Mouse (Mus musculus) midbrain, embryonic 10.5 days (tissue): ENCODE data around the gene Picalm. TPM values are rescaled to one million over a fixed set of nuclear protein-coding genes. Genes with fewer than 3 reads are reported as not detected.

Experiments
- DNase-seq: peaks from one replicate; pipeline ENCODE4 v3.0.0-alpha.2; 2017; ENCODE audit warnings: low spot score
- H3K27ac ChIP-seq: fragments of 300-500 bp; sonication (generic); replicated peaks from 2 replicates; pipeline ENCODE4 v1.5.1; 2016; ENCODE audit warnings: mild to moderate bottlenecking
- H3K27me3 ChIP-seq: fragments of 300-500 bp; sonication (generic); 2 replicates; pipeline ENCODE4 v1.6.1; 2016; ENCODE audit warnings: low read depth, mild to moderate bottlenecking; ENCODE audit not compliant: poor library complexity, severe bottlenecking
- H3K36me3 ChIP-seq: fragments of 300-500 bp; sonication (generic); 2 replicates; pipeline ENCODE4 v1.6.1; 2016; ENCODE audit warnings: mild to moderate bottlenecking, moderate library complexity
- H3K4me1 ChIP-seq: fragments of 300-500 bp; sonication (generic); 2 replicates; pipeline ENCODE4 v1.6.1; 2016
- H3K4me3 ChIP-seq: fragments of 300-500 bp; sonication (generic); 2 replicates; pipeline ENCODE4 v1.5.1; 2016; ENCODE audit warnings: mild to moderate bottlenecking, moderate library complexity
- H3K9me3 ChIP-seq: fragments of 300-500 bp; sonication (generic); replicated peaks from 2 replicates; pipeline ENCODE4 v1.6.1; 2016; ENCODE audit warnings: mild to moderate bottlenecking
- WGBS: fragments of 180-500 bp; shearing (Covaris S2); methylation state at CpG from one replicate; pipeline ENCODE4 v1.1.7; 2016; 5-methylcytosine and 5-hydroxymethylcytosine counted together
- polyA plus RNA-seq: library from polyadenylated mRNA; unstranded; fragments of >200 nt; fragmentation: Nextera tagmentation; extraction: Ambion mirVana; gene quantifications from 2 replicates; pipeline ENCODE4 v1.2.1, GENCODE M21; 2016

Gene Picalm
- 23.5 and 28.1 TPM in 2 replicates for polyA plus RNA-seq

DNA sequence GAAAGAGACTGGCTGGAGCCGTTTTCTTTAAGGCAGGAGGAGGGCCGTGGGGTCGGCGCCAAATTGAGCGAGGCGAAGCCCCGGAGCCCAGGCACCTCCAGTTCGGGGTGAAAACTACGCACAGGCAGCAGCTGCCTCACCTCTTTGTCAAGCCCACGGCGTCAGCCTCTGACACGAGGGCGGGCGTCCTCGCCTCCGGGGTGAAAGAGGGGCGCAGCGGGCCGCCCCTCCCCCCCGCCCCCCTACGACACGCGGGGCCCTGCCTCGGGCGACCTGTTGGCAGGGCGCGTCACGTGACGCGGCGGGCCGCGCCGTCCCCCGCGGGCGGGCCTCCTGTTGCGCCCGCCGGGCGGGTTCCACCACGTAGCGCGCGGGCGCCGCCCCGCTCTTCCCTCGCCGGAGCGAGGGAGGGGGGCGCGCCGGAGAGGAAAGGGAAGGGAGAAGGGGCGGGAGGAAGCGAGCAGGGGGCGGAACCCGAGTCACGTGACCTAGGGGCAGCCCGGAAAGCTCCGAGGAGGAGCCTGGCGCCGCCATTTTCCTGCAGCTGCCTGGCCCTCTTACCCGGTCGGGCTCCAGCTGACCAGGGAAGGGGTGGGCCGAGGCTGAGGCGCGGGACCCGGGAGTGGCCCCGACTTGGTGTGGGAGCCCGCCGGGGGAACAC lies at the start of gene Picalm:
Gene Picalm (plus strand): TSS at position 482 of the 661 bp plus-strand sequence.
- peak; percentile 98 for DNase-seq
- peak within 1 kb of the TSS; percentile 98 for H3K4me3 ChIP-seq
- H3K9me3 ChIP-seq, result no peaks in the 10 kb centered on the region
- 0% methylated on average over 52 of the region's 72 CpGs for WGBS
- peaks cover 22% of the 10 kb centered on the region for H3K4me1 ChIP-seq
- H3K27ac ChIP-seq, result peak within 1 kb of the TSS; percentile 99
- no peaks in the 10 kb centered on the region for H3K36me3 ChIP-seq
- no peaks in the 10 kb centered on the region for H3K27me3 ChIP-seq

GRCm38 (mm10) chr7:90083799-90084198 lies 46.2 kb upstream of the Picalm start:
- H3K36me3 ChIP-seq, result no peaks in the 10 kb centered on the region
- 85% methylated on average over 7 of the region's 7 CpGs for WGBS

GRCm38 (mm10) chr7:90084531-90084930 lies 45.5 kb upstream of the Picalm start:
- Histone ChIP-seq H3K27ac (no peak overlapping the region; the same call in 1 of the 2 replicates), H3K36me3 (no peaks in the 10 kb centered on the region), H3K4me3 (no peak overlapping the region), H3K9me3 (no peaks in the 10 kb centered on the region), H3K27me3 (no peaks in the 10 kb centered on the region), H3K4me1 (no peaks in the 10 kb centered on the region)
- DNase-seq, result no peak

More at GRCm38 (mm10) chr7:90083799-90084198, 46.2 kb upstream of the Picalm start:
- no peaks in the 10 kb centered on the region for H3K9me3 ChIP-seq
- no peaks in the 10 kb centered on the region for H3K4me1 ChIP-seq
- H3K27me3 ChIP-seq, result no peaks in the 10 kb centered on the region
- no peak overlapping the region for H3K27ac ChIP-seq
- DNase-seq, result no peak
- H3K4me3 ChIP-seq, result no peak overlapping the region

DNA sequence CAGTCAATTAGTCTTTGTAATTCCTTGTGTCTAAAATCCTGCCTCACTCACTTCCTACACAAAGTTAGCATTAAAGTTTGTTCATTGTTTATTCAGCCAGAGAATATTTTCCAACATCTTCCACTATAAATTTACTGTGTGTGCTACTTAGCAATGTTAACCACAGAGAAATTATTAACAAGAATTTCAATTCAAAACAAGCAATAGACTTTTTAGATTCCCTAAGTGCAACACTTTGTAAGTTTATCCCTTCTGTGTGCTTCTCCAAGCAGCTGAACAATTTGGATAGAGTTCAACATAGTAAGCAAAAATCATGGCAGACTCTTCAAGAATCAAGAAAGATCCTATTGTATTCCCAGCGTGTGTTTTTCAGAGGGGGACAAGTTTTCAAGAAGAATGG lies 44.3 kb upstream of the Picalm start:
- Histone ChIP-seq H3K27ac (no peak overlapping the region), H3K27me3 (no peaks in the 10 kb centered on the region), H3K4me1 (no peaks in the 10 kb centered on the region), H3K9me3 (no peaks in the 10 kb centered on the region), H3K36me3 (no peaks in the 10 kb centered on the region), H3K4me3 (no peak overlapping the region)
- 73% methylated on average over 1 of the region's 1 CpGs for WGBS
- no peak for DNase-seq

DNA sequence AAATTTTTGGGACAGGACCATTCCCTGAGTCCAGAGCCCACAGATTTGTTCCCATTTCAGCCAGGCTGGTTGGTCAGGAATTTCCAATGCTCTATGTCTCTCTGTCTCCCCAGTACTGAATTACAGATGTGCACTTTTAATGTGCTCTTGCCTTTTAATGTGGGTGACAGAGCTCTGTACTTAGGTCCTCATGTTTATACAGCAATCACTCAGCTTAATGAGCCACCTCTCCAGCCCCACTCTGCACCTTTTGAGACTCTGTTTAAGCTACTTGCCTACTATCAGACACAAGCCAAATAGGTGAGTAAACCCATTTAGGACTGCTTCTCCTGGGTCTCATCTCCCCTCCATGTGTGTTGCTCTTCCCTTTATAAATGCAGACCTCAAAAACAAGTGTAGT lies 43.2 kb upstream of the Picalm start:
- H3K4me1 ChIP-seq, result no peaks in the 10 kb centered on the region
- H3K27ac ChIP-seq, result no peak overlapping the region
- H3K36me3 ChIP-seq, result no peaks in the 10 kb centered on the region
- no peak overlapping the region for H3K4me3 ChIP-seq
- no peaks in the 10 kb centered on the region for H3K27me3 ChIP-seq
- no peaks in the 10 kb centered on the region for H3K9me3 ChIP-seq
- no peak for DNase-seq

- DNase-seq, result no peak
- Histone ChIP-seq H3K4me1 (no peaks in the 10 kb centered on the region), H3K36me3 (no peaks in the 10 kb centered on the region), H3K9me3 (no peaks in the 10 kb centered on the region), H3K27ac (no peak overlapping the region), H3K4me3 (no peak overlapping the region), H3K27me3 (no peaks in the 10 kb centered on the region)
- 75% methylated on average over 4 of the region's 4 CpGs for WGBS
Measured at GRCm38 (mm10) chr7:90090996-90091395, 39.0 kb upstream of the Picalm start.

DNA sequence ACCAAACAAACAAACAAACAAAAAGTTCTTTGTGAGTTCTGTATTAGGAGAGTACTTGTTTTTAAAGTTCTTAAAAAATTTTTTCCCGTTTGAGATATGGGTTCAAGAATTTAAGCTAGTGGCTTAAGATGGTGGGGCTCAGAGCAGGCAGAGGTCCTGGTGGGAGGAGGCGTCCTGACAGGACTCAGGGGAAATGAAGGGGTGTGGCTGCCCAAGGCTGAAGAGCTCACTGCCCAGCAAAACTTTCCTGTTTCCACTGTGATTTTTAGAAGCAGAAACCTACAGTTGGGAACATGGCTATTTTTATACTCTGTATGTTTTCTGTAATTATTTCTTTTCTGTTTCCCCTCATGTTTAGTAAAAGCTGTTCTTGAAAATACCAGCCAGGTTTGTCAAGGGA lies 38.3 kb upstream of the Picalm start:
- Histone ChIP-seq H3K9me3 (no peaks in the 10 kb centered on the region), H3K27ac (no peak overlapping the region), H3K4me3 (no peak overlapping the region), H3K4me1 (no peaks in the 10 kb centered on the region), H3K27me3 (no peaks in the 10 kb centered on the region), H3K36me3 (no peaks in the 10 kb centered on the region)
- 59% methylated on average over 2 of the region's 2 CpGs for WGBS
- DNase-seq, result no peak

GRCm38 (mm10) chr7:90092452-90093450 lies 37.3 kb upstream of the Picalm start:
- H3K4me1 ChIP-seq, result no peaks in the 10 kb centered on the region
- WGBS, result 88% methylated on average over 8 of the region's 8 CpGs
- no peaks in the 10 kb centered on the region for H3K36me3 ChIP-seq
- no peak overlapping the region for H3K4me3 ChIP-seq
- no peak for DNase-seq
- H3K27ac ChIP-seq, result no peak overlapping the region
- no peaks in the 10 kb centered on the region for H3K9me3 ChIP-seq
- H3K27me3 ChIP-seq, result no peaks in the 10 kb centered on the region

GRCm38 (mm10) chr7:90095097-90095496 lies 34.9 kb upstream of the Picalm start:
- Histone ChIP-seq H3K27ac (no peak overlapping the region), H3K36me3 (no peaks in the 10 kb centered on the region), H3K4me3 (no peak overlapping the region), H3K9me3 (no peaks in the 10 kb centered on the region), H3K27me3 (no peaks in the 10 kb centered on the region), H3K4me1 (peaks cover 5% of the 10 kb centered on the region; the same call in 1 of the 2 replicates)
- 88% methylated on average over 5 of the region's 5 CpGs for WGBS
- no peak for DNase-seq

GRCm38 (mm10) chr7:90095766-90096372 lies 34.1 kb upstream of the Picalm start:
- Histone ChIP-seq H3K27me3 (no peaks in the 10 kb centered on the region), H3K36me3 (no peaks in the 10 kb centered on the region), H3K4me3 (no peak overlapping the region), H3K27ac (no peak overlapping the region), H3K4me1 (peaks cover 5% of the 10 kb centered on the region; the same call in 1 of the 2 replicates), H3K9me3 (no peaks in the 10 kb centered on the region)
- DNase-seq, result no peak
- 83% methylated on average over 6 of the region's 6 CpGs for WGBS

GRCm38 (mm10) chr7:90096609-90097008 lies 33.4 kb upstream of the Picalm start:
- DNase-seq, result no peak
- Histone ChIP-seq H3K9me3 (no peaks in the 10 kb centered on the region), H3K27me3 (no peaks in the 10 kb centered on the region), H3K4me1 (peaks cover 5% of the 10 kb centered on the region; the same call in 1 of the 2 replicates), H3K27ac (no peak overlapping the region), H3K36me3 (no peaks in the 10 kb centered on the region), H3K4me3 (no peak overlapping the region)
- 81% methylated on average over 2 of the region's 2 CpGs for WGBS

DNA sequence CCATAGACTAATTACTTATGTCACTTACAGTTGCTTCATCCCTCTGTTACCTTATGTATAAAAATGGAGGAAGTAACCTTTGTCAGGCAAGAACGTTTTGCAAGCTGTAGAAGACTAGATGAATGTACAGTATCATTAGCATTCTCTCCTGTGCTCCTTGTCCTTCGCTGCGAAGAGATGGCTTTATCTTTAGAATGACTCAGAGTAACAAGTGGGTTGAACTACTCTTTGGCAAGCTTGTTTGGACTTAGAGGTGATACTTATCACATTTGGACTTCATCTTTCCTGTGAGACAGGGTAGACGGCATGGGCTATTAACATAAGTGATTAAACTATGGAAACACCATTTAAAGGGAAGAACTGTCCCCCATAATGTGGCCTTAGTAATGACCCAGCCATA lies 31.8 kb upstream of the Picalm start:
- Histone ChIP-seq H3K27me3 (no peaks in the 10 kb centered on the region), H3K9me3 (no peaks in the 10 kb centered on the region), H3K27ac (no peak overlapping the region), H3K36me3 (no peaks in the 10 kb centered on the region), H3K4me1 (peaks cover 5% of the 10 kb centered on the region; the same call in 1 of the 2 replicates), H3K4me3 (no peak overlapping the region)
- DNase-seq, result no peak
- 94% methylated on average over 4 of the region's 4 CpGs for WGBS
